ENCODE assay signal across 8 mouse cellular contexts in the genomic region with DNA sequence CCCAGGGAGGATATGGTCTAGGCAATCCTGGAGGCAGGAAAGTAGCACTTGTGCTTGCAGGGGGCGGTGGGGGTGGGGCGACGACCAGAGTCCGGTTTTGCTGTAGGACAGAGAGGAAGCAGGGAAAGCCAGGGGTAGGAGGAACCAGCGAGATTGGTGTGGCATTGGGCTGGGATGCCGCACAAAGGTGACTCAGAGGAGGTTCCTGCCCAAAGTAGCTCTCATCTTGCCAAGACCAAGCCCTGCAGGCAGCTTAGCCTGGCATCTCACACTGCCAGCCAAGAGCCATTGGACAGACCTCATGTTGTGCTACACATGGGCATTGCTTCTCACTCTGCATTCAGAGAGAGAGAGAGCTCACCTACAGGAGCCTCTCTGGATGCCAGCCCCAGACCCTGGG. TPM values are rescaled to one million over a fixed set of nuclear protein-coding genes. Genes with fewer than 3 reads are reported as not detected.
DNase-seq lines count a peak whose midpoint lies in the region; ATAC-seq and TF ChIP-seq lines count a peak whose summit lies in the region.

A gene (plus strand): TSS at position 283 of the 400 bp plus-strand sequence.

- H3K9me3 ChIP-seq in embryonic facial prominence, embryonic 13.5 days, result no peaks in the 10 kb centered on the region
- no peaks in the 10 kb centered on the region for H3K9me3 ChIP-seq in limb, embryonic 11.5 days (ENCODE audit: control insufficient read depth, low read length)

- intact Hi-C loops in heart, postnatal 14 days (cut with DNase I), result loop anchor here (5.0 kb wide), 2 partner anchors 35 to 155 kb away; a partner anchor contains a TSS

- H3K4me1 ChIP-seq in kidney, adult 2 months (ENCODE audit: control insufficient read depth, insufficient read depth, low read length), result peaks cover 15% of the 10 kb centered on the region; the same call in 1 of the 2 replicates
- H3K4me1 ChIP-seq in embryonic facial prominence, embryonic 13.5 days, result peaks cover 44% of the 10 kb centered on the region
- peaks cover 25% of the 10 kb centered on the region for H3K4me1 ChIP-seq in limb, embryonic 11.5 days (ENCODE audit: control insufficient read depth, insufficient read depth, low read length)

- H3K27ac ChIP-seq in kidney, adult 2 months (ENCODE audit: insufficient read depth, low read depth, low read length), result no peak within 1 kb of the TSS; the same call in 1 of the 2 replicates
- peak within 1 kb of the TSS; percentile 22; the same call in 1 of the 2 replicates for H3K27ac ChIP-seq in embryonic facial prominence, embryonic 13.5 days
- no peak within 1 kb of the TSS for H3K27ac ChIP-seq in limb, embryonic 11.5 days (replicated peaks; ENCODE audit: low read depth, low read length)

- no peak for TF ChIP-seq CTCF in kidney, adult 2 months (conservative IDR thresholded peaks at IDR 0.05; ENCODE audit: insufficient read depth, insufficient read length, low read depth, low read length)

- WGBS in kidney, adult 2 months, result 18% methylated on average over 6 of the region's 6 CpGs
- 25% methylated on average over 6 of the region's 6 CpGs for WGBS in embryonic facial prominence, embryonic 13.5 days
- 18% methylated on average over 6 of the region's 6 CpGs for WGBS in limb, embryonic 11.5 days

- H3K27me3 ChIP-seq in kidney, adult 2 months (replicated peaks; ENCODE audit: control insufficient read depth, insufficient read depth, low read length), result no peaks in the 10 kb centered on the region
- no peaks in the 10 kb centered on the region for H3K27me3 ChIP-seq in embryonic facial prominence, embryonic 13.5 days
- H3K27me3 ChIP-seq in limb, embryonic 11.5 days (ENCODE audit: control insufficient read depth, insufficient read depth, low read length), result 0 out of 2 replicates have a peak, but pooled peaks cover 2% of the 10 kb centered on the region

- no peak for ATAC-seq in embryonic facial prominence, embryonic 13.5 days (ENCODE audit: insufficient number of reproducible peaks, insufficient read depth, low FRiP score, low TSS enrichment, low read depth)
- 0 out of 2 replicates have a peak, but pooled peaks have one; percentile 1 for ATAC-seq in limb, embryonic 11.5 days (ENCODE audit: insufficient number of reproducible peaks, low FRiP score, low TSS enrichment, low read depth)
- no peak for ATAC-seq in monocyte, adult 5-6 weeks (replicated peaks; ENCODE audit: insufficient number of reproducible peaks, low FRiP score, low TSS enrichment, poor library complexity, severe bottlenecking)

- peak; percentile 66 for DNase-seq in kidney, adult 2 months
- DNase-seq in kidney, adult 18-20 months, result no peak
- DNase-seq in adipocyte (ENCODE audit: low spot score), result peak; percentile 73
- DNase-seq in heart, postnatal 14 days, result peak; percentile 45 to 61
- DNase-seq in limb, embryonic 11.5 days (ENCODE audit: low spot score), result peak; percentile 35
- no peak for DNase-seq in right cerebral cortex, postnatal 4 days

- H3K4me3 ChIP-seq in kidney, adult 2 months (ENCODE audit: insufficient read depth, low read depth, low read length), result peak within 1 kb of the TSS; percentile 46
- peak within 1 kb of the TSS; percentile 83 for H3K4me3 ChIP-seq in embryonic facial prominence, embryonic 13.5 days
- peak within 1 kb of the TSS; percentile 75 for H3K4me3 ChIP-seq in limb, embryonic 11.5 days (ENCODE audit: low read depth, low read length)

- H3K9ac ChIP-seq in embryonic facial prominence, embryonic 13.5 days, result peak within 1 kb of the TSS; percentile 92
- H3K9ac ChIP-seq in limb, embryonic 11.5 days (ENCODE audit: low read length), result peak within 1 kb of the TSS; percentile 90

- H3K4me2 ChIP-seq in embryonic facial prominence, embryonic 13.5 days, result peak within 1 kb of the TSS; percentile 84
- peak within 1 kb of the TSS; percentile 84 for H3K4me2 ChIP-seq in limb, embryonic 11.5 days (ENCODE audit: low read depth, severe bottlenecking)

- no peak for TF ChIP-seq POLR2A in kidney, adult 2 months (IDR thresholded peaks at IDR 0.05; ENCODE audit: low read depth, low read length)

- no peaks in the 10 kb centered on the region for H3K36me3 ChIP-seq in kidney, adult 2 months (ENCODE audit: control insufficient read depth, insufficient read depth, low read length)
- H3K36me3 ChIP-seq in embryonic facial prominence, embryonic 13.5 days, result no peaks in the 10 kb centered on the region
- no peaks in the 10 kb centered on the region for H3K36me3 ChIP-seq in limb, embryonic 11.5 days (ENCODE audit: control insufficient read depth, insufficient read depth, low read length)

RNA-seq across cellular contexts. Expression of the gene that starts here (rescaled TPM):
- polyA plus RNA-seq in kidney, adult 2 months (2012; rRNA removed), result 18.9 and 20.6 TPM in 2 replicates
- 14.6 and 16.6 TPM in 2 replicates for polyA plus RNA-seq in embryonic facial prominence, embryonic 13.5 days (2015; fragmentation: Nextera tagmentation; extraction: Ambion mirVana)
- total RNA-seq in heart, postnatal 14 days (2021), result 10 to 100 TPM; 32.4 to 35.0 TPM
- 8.4 and 9.0 TPM in 2 replicates for polyA plus RNA-seq in limb, embryonic 11.5 days (2014; fragmentation: Nextera tagmentation; extraction: Ambion mirVana)
- total RNA-seq in monocyte, adult 5-6 weeks (2017), result 112 to 191 TPM (median 137 TPM) in 3 replicates

Comparison
In these comparisons a context has a peak if more than half of its experiments do, and no peak if none do; other contexts are left out.
1. DNase-seq: peak in kidney, adult 2 months (single experiment), adipocyte (single experiment), heart, postnatal 14 days (2 of 2) and limb, embryonic 11.5 days (single experiment); none in kidney, adult 18-20 months (single experiment) and right cerebral cortex, postnatal 4 days (single experiment).
2. Peak in every context shown above with its lines, with median percentiles within 50 percentile points of each other: H3K4me3 ChIP-seq.